Mouse (Mus musculus) kidney, embryonic 14.5 days (tissue): ENCODE measurements at regions not wholly inside any gene's neighbourhood (a gene's known extent, or its start where the extent isn't known, plus 50 kb on each side); places are given as distances from the start of the nearest gene placed in this dataset.

Source experiments
- ATAC-seq: fragments of 200-750 bp; cut with Nextera tagmentation; 2 replicates; pipeline ENCODE4 v1.8.0; 2017; ENCODE audit warnings: moderate number of reproducible peaks, mild to moderate bottlenecking, moderate TSS enrichment, moderate library complexity; ENCODE audit not compliant: low FRiP score, low TSS enrichment
- H3K27ac ChIP-seq: fragments of 300-500 bp; sonication (generic); 2 replicates; pipeline ENCODE4 v1.5.1; 2014; ENCODE audit warnings: low read depth, mild to moderate bottlenecking, low read length, moderate library complexity, mixed read lengths
- H3K27me3 ChIP-seq: fragments of 300-500 bp; sonication (generic); 2 replicates; pipeline ENCODE4 v1.6.1; 2014; ENCODE audit warnings: mild to moderate bottlenecking, low read length; ENCODE audit not compliant: control insufficient read depth, insufficient read depth
- H3K36me3 ChIP-seq: fragments of 300-500 bp; sonication (generic); 2 replicates; pipeline ENCODE4 v1.6.1; 2014; ENCODE audit warnings: low read length, mixed read lengths; ENCODE audit not compliant: control insufficient read depth, insufficient read depth
- H3K4me1 ChIP-seq: fragments of 300-500 bp; sonication (generic); 2 replicates; pipeline ENCODE4 v1.6.1; 2014; ENCODE audit warnings: low read length, mixed read lengths; ENCODE audit not compliant: control insufficient read depth, insufficient read depth
- H3K4me2 ChIP-seq: fragments of 300-500 bp; sonication (generic); replicated peaks from 2 replicates; pipeline ENCODE4 v1.6.1; 2014; ENCODE audit warnings: low read depth, mild to moderate bottlenecking, low read length
- H3K4me3 ChIP-seq: fragments of 300-500 bp; sonication (generic); 2 replicates; pipeline ENCODE4 v1.5.1; 2014; ENCODE audit warnings: mild to moderate bottlenecking, low read length
- H3K9ac ChIP-seq: fragments of 300-500 bp; sonication (generic); 2 replicates; pipeline ENCODE4 v1.6.1; 2014; ENCODE audit warnings: low read depth, mild to moderate bottlenecking, low read length, moderate library complexity
- H3K9me3 ChIP-seq: fragments of 300-500 bp; sonication (generic); 2 replicates; pipeline ENCODE4 v1.6.1; 2016; ENCODE audit warnings: low read length; ENCODE audit not compliant: control insufficient read depth
- WGBS: fragments of 180-500 bp; shearing (Covaris S2); extraction: QIAGEN DNeasy Blood & Tissue Kit; methylation state at CpG from one replicate; pipeline ENCODE4 v1.1.7; 2014; 5-methylcytosine and 5-hydroxymethylcytosine counted together

- H3K36me3 ChIP-seq: no peaks in the 10 kb centered on the region
- 80% methylated on average over 4 of the region's 4 CpGs for whole genome bisulfite sequencing
- no peaks in the 10 kb centered on the region for H3K9me3 ChIP-seq
- no peak overlapping the region for H3K4me3 ChIP-seq
- no peak overlapping the region for H3K4me2 ChIP-seq
- no peak overlapping the region for H3K9ac ChIP-seq
- H3K27me3 ChIP-seq: no peaks in the 10 kb centered on the region
- ATAC-seq: no peak
- H3K4me1 ChIP-seq: no peaks in the 10 kb centered on the region
- no peak overlapping the region for H3K27ac ChIP-seq
These were observed 629.5 kb upstream of the Auts2 start for GRCm38 (mm10) chr5:133172686-133173085.

- 73% methylated on average over 1 of the region's 1 CpGs for WGBS
- H3K4me2 ChIP-seq: no peak overlapping the region
- ATAC-seq: no peak
- H3K4me3 ChIP-seq: no peak overlapping the region
- no peaks in the 10 kb centered on the region for H3K9me3 ChIP-seq
- H3K27ac ChIP-seq: no peak overlapping the region
- H3K27me3 ChIP-seq: no peaks in the 10 kb centered on the region
- no peak overlapping the region for H3K9ac ChIP-seq
- H3K4me1 ChIP-seq: 0 out of 2 replicates have a peak, but pooled peaks cover 2% of the 10 kb centered on the region
- H3K36me3 ChIP-seq: no peaks in the 10 kb centered on the region
These were observed 628.1 kb upstream of the Auts2 start for GRCm38 (mm10) chr5:133171266-133171665.

DNA sequence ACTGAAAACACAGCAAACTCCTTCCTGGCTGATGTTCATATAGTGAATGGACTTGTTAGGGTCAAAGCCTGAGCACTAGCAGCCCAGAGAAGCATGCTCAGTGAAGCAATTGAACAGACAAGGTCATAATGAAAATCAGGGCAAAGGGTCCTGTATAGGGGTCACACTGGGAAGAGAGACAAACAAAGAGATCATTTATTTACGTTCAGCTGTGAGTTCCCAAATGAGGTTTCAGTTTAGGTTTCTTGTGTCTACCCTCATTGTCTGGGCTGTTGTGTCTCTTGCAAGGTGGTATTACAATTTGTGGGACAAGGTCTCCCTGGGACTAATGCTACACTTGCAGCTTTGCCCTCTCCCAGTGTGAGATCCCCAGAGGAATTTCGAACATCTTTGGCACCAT, 624.4 kb upstream of the Auts2 start:
- no peak for ATAC-seq
- 54% methylated on average over 2 of the region's 2 CpGs for WGBS
- Histone ChIP-seq H3K36me3 (no peaks in the 10 kb centered on the region), H3K9me3 (no peaks in the 10 kb centered on the region), H3K4me3 (no peak overlapping the region), H3K9ac (no peak overlapping the region), H3K27me3 (no peaks in the 10 kb centered on the region), H3K4me1 (0 out of 2 replicates have a peak, but pooled peaks cover 2% of the 10 kb centered on the region), H3K4me2 (no peak overlapping the region), H3K27ac (no peak overlapping the region)

GRCm38 (mm10) chr5:133167001-133167461, 623.9 kb upstream of the Auts2 start:
- Histone ChIP-seq H3K27me3 (no peaks in the 10 kb centered on the region), H3K36me3 (no peaks in the 10 kb centered on the region), H3K27ac (no peak overlapping the region), H3K4me1 (0 out of 2 replicates have a peak, but pooled peaks cover 2% of the 10 kb centered on the region), H3K4me2 (no peak overlapping the region), H3K4me3 (no peak overlapping the region), H3K9ac (no peak overlapping the region), H3K9me3 (no peaks in the 10 kb centered on the region)
- ATAC-seq: no peak
- WGBS: 31% methylated on average over 5 of the region's 5 CpGs

GRCm38 (mm10) chr5:133156115-133156857, 613.1 kb upstream of the Auts2 start:
- ATAC-seq: no peak
- Histone ChIP-seq H3K9ac (no peak overlapping the region), H3K4me1 (no peaks in the 10 kb centered on the region), H3K27me3 (no peaks in the 10 kb centered on the region), H3K4me2 (no peak overlapping the region), H3K4me3 (no peak overlapping the region), H3K9me3 (no peaks in the 10 kb centered on the region; the same call in 1 of the 2 replicates), H3K27ac (no peak overlapping the region), H3K36me3 (no peaks in the 10 kb centered on the region)
- 43% methylated on average over 5 of the region's 5 CpGs for WGBS

GRCm38 (mm10) chr5:133145996-133146395, 602.9 kb upstream of the Auts2 start:
- ATAC-seq: peak; percentile 64; the same call in 1 of the 2 replicates
- peaks cover 6% of the 10 kb centered on the region; the same call in 1 of the 2 replicates for H3K9me3 ChIP-seq
- H3K36me3 ChIP-seq: no peaks in the 10 kb centered on the region
- H3K4me3 ChIP-seq: no peak overlapping the region
- H3K27ac ChIP-seq: no peak overlapping the region
- H3K9ac ChIP-seq: no peak overlapping the region
- H3K4me1 ChIP-seq: no peaks in the 10 kb centered on the region
- H3K27me3 ChIP-seq: no peaks in the 10 kb centered on the region
- H3K4me2 ChIP-seq: no peak overlapping the region

DNA sequence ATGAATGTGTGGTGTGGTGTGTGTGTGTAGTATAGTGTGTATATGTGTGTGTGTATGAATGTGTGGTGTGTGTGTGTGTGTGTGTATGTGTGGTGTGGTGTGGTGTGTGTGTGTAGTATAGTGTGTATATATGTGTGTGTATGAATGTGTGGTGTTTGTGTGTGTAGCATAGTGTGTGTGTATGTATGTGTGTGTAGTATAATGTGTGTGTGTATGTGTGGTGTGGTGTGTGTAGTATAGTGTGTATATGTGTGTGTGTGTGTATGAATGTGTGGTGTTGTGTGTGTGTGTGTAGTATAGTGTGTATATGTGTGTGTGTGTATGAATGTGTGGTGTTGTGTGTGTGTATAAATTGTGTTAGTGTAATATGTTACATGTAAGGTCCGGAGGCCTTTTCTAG, 600.5 kb upstream of the Auts2 start:
- no peak for ATAC-seq
- H3K27me3 ChIP-seq: no peaks in the 10 kb centered on the region
- no peak overlapping the region for H3K27ac ChIP-seq
- H3K36me3 ChIP-seq: no peaks in the 10 kb centered on the region
- H3K9ac ChIP-seq: no peak overlapping the region
- H3K9me3 ChIP-seq: peaks cover 6% of the 10 kb centered on the region; the same call in 1 of the 2 replicates
- H3K4me1 ChIP-seq: no peaks in the 10 kb centered on the region
- H3K4me2 ChIP-seq: no peak overlapping the region
- H3K4me3 ChIP-seq: no peak overlapping the region
- WGBS: 96% methylated on average over 1 of the region's 1 CpGs

DNA sequence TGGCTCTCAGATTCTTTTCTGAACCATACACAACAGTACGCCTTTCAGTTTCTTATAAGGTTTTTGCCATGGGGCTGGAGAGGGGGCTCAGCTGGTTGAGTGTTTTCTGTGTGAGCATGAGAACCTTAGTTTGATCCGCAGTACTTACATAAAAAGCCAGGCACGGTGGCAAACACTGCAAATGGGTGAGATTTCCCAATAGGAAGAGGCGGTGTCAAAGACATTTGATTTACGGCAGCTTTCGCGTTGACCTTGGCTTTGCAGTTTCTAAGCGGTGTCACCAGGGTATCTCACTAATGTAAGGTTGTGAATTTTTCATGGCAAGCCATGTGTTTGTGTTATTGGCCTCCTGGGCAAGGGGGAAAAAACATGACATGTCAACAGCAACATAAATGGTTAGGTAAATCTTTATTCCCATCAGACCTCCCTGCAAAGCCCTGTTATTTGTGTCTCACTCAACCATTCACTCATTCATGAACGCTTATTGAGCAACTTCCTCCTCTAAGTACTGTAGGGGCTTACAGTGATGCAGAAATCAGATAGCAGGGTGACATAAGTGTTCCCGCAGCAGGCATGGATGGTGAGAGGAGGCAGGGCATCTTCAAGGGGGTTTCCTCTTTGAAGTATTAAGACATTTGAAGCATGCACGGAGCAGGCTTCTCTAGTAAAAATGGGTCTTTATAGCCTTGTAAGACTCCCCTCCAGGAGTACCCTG, 599.4 kb upstream of the Auts2 start:
- no peaks in the 10 kb centered on the region for H3K36me3 ChIP-seq
- no peaks in the 10 kb centered on the region for H3K27me3 ChIP-seq
- no peak overlapping the region for H3K4me2 ChIP-seq
- no peak overlapping the region for H3K4me3 ChIP-seq
- no peak overlapping the region for H3K27ac ChIP-seq
- H3K9me3 ChIP-seq: peaks cover 6% of the 10 kb centered on the region; the same call in 1 of the 2 replicates
- ATAC-seq: no peak
- no peaks in the 10 kb centered on the region for H3K4me1 ChIP-seq
- 49% methylated on average over 11 of the region's 11 CpGs for WGBS
- no peak overlapping the region for H3K9ac ChIP-seq

DNA sequence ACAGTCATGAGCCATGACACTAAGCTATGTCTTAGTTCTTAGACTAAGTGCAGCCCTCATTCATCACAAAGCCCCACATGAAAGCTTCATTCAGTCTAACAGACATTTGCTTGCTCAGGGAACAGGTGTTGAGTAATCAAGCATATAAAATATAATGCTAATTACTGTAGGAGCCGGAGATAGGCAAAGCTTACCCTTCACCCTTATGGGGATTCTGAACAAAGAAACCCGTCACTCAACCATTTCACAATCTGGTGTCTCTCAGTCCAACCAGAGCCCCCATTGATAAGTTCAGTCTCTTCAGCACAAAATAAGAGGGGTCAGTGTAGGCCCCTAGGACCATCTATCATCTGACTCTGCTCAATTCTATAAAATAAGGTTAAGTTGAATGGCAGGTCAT, 587.9 kb upstream of the Auts2 start:
- Histone ChIP-seq H3K27ac (no peak overlapping the region), H3K4me2 (no peak overlapping the region), H3K4me1 (no peaks in the 10 kb centered on the region), H3K9ac (no peak overlapping the region), H3K27me3 (no peaks in the 10 kb centered on the region), H3K9me3 (no peaks in the 10 kb centered on the region), H3K4me3 (no peak overlapping the region), H3K36me3 (no peaks in the 10 kb centered on the region)
- no peak for ATAC-seq
- WGBS: 86% methylated on average over 2 of the region's 2 CpGs
